Mouse (Mus musculus): Measurements from ENCODE around the gene Bcas1. TPM values are rescaled to one million over a fixed set of nuclear protein-coding genes. Genes with fewer than 3 reads are reported as not detected.
A peak's percentile ranks its signal among the peaks of the same experiment; 100 is the strongest.

Gene Bcas1
- polyA plus RNA-seq (2015; fragmentation: Nextera tagmentation; extraction: Ambion mirVana): 0.92 and 1.2 TPM in 2 replicates

DNA sequence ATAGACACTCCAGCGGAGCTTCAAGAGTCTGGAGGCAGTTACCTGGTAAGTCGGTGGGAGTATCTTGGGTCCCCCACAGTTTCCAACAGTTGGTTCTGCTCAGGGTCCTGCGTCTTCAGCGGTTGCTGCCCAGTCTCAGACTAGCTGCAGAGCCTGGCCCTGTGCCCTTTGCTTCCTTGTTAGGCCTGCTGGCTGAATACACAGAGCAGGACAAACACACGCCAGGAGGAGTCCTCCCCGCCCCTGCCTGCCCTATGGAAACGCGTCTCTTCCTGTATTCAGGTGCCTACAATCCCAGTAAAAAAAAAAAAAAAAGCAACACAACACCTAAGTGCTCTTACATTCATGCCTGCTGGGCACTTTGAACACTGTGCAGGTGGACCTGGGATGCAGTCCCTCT is at the start of gene Bcas1:
Bcas1 (minus strand) TSS at position 142 of the 400 bp plus-strand sequence.
- ATAC-seq (ENCODE audit: extremely low read depth, insufficient number of reproducible peaks, low FRiP score, low TSS enrichment): no peak
- Histone ChIP-seq H3K27ac (replicated peaks) (no peak within 1 kb of the TSS), H3K4me1 (no peaks in the 10 kb centered on the region), H3K27me3 (replicated peaks) (peaks cover 22% of the 10 kb centered on the region), H3K36me3 (no peaks in the 10 kb centered on the region), H3K9ac (no peak within 1 kb of the TSS), H3K4me3 (no peak within 1 kb of the TSS), H3K9me3 (no peaks in the 10 kb centered on the region; the same call in 1 of the 2 replicates), H3K4me2 (no peak within 1 kb of the TSS)
- WGBS: 70% methylated on average over 8 of the region's 8 CpGs

DNA sequence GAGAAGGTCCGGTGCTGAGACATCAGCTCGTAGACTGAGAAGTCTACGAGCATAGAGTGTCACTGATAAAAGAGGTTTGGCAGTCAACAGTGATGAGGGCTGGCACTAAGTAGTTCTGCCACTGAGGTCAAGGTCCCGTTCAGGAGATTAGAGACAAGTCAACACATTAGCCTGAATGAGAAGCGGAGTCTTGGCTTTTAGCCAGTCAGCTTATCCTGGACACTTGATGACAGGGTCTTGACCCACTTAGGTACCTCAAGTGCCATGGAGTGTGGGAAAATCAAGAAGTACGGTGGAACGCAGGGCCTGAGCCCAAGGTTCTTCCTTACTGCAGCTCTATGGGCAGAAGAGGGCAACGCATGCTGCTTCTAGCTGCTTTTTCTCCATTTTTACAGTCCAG is 49.0 kb upstream of the Bcas1 start:
- ATAC-seq (ENCODE audit: extremely low read depth, insufficient number of reproducible peaks, low FRiP score, low TSS enrichment): peak; percentile 42; the same call in 1 of the 2 replicates
- peaks cover 10% of the 10 kb centered on the region for H3K4me1 ChIP-seq
- no peak overlapping the region for H3K4me2 ChIP-seq
- 18% methylated on average over 8 of the region's 8 CpGs for WGBS
- H3K9me3 ChIP-seq: peaks cover 6% of the 10 kb centered on the region; the same call in 1 of the 2 replicates
- no peak overlapping the region for H3K9ac ChIP-seq
- H3K4me3 ChIP-seq: no peak overlapping the region
- no peak overlapping the region for H3K27ac ChIP-seq (replicated peaks)
- no peaks in the 10 kb centered on the region for H3K36me3 ChIP-seq
- peaks cover 91% of the 10 kb centered on the region for H3K27me3 ChIP-seq (replicated peaks)

DNA sequence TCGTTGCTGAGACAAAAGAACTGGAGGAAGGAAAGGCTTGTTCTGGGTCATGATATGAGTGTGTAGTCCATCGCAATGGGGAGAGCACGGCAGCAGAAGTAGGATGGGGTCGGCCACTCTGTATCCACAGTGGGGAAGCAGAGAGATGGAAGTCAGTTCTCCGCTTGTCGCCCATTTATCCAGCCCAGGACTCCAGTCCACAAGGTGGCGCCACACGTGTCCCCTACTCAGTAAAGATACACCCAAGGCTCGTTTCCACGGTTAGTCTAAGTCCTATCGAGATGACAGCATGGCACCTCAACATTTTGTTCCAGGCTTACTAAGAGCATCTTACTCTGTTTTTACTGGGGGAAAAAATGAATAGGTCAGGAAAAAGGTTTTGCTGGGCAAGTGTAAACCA is 48.6 kb upstream of the Bcas1 start:
- no peaks in the 10 kb centered on the region for H3K36me3 ChIP-seq
- H3K27ac ChIP-seq (replicated peaks): no peak overlapping the region
- 59% methylated on average over 11 of the region's 11 CpGs for WGBS
- no peak overlapping the region for H3K9ac ChIP-seq
- H3K4me2 ChIP-seq: no peak overlapping the region
- peaks cover 6% of the 10 kb centered on the region; the same call in 1 of the 2 replicates for H3K9me3 ChIP-seq
- H3K4me1 ChIP-seq: peaks cover 10% of the 10 kb centered on the region
- no peak overlapping the region for H3K4me3 ChIP-seq
- H3K27me3 ChIP-seq (replicated peaks): peaks cover 91% of the 10 kb centered on the region
- ATAC-seq (ENCODE audit: extremely low read depth, insufficient number of reproducible peaks, low FRiP score, low TSS enrichment): no peak

DNA sequence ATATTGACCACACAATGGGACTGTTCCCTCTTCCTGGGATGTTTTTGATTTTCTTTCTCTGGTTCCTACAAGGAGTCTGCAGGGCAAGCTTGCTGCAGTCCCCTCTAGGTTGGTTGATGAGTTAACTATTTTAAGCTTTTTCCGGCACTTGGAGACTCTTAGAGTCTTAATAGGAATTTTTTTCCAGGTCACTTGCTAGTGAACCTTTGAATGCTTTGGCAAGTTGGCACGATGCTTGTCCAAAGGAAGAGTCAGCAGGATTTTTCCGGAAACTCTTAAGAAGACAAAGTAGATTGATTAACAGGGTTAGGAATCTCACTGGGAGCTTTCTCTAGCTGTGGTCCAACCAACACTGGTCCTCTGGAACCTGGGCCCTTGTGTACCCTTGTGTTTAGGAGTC is 47.5 kb upstream of the Bcas1 start:
- no peak for ATAC-seq (ENCODE audit: extremely low read depth, insufficient number of reproducible peaks, low FRiP score, low TSS enrichment)
- WGBS: 67% methylated on average over 3 of the region's 3 CpGs

DNA sequence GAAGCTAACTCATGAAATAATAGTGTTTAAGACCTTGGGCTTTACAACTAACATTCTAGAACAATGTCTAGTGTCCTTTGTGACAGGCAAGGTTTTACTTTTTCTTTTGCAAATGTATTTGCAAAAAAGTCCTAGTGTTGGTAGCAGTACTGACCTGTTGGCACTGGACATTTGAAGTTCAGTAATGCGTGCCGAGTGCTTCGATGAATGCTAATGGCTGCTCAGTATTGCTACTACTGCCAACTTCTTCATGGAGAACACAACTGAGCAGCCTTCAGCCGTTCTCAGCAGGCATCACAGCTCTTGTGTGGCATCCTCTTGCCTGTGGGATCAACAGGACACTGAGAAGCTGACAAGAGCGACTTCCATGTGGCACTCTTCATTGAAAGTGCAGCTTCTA is 46.5 kb upstream of the Bcas1 start:
- Histone ChIP-seq H3K4me3 (no peak overlapping the region), H3K9me3 (peaks cover 6% of the 10 kb centered on the region; the same call in 1 of the 2 replicates), H3K36me3 (no peaks in the 10 kb centered on the region), H3K9ac (no peak overlapping the region), H3K27me3 (replicated peaks) (peaks cover 91% of the 10 kb centered on the region), H3K27ac (replicated peaks) (no peak overlapping the region), H3K4me2 (no peak overlapping the region), H3K4me1 (peaks cover 21% of the 10 kb centered on the region)
- 93% methylated on average over 5 of the region's 5 CpGs for WGBS
- ATAC-seq (ENCODE audit: extremely low read depth, insufficient number of reproducible peaks, low FRiP score, low TSS enrichment): no peak

More for the DNA sequence above, 47.5 kb upstream of the Bcas1 start:
- peaks cover 6% of the 10 kb centered on the region; the same call in 1 of the 2 replicates for H3K9me3 ChIP-seq
- H3K27me3 ChIP-seq (replicated peaks): peaks cover 91% of the 10 kb centered on the region
- no peaks in the 10 kb centered on the region for H3K36me3 ChIP-seq
- peaks cover 11% of the 10 kb centered on the region for H3K4me1 ChIP-seq
- H3K27ac ChIP-seq (replicated peaks): no peak overlapping the region
- no peak overlapping the region for H3K9ac ChIP-seq
- no peak overlapping the region for H3K4me2 ChIP-seq
- H3K4me3 ChIP-seq: no peak overlapping the region

DNA sequence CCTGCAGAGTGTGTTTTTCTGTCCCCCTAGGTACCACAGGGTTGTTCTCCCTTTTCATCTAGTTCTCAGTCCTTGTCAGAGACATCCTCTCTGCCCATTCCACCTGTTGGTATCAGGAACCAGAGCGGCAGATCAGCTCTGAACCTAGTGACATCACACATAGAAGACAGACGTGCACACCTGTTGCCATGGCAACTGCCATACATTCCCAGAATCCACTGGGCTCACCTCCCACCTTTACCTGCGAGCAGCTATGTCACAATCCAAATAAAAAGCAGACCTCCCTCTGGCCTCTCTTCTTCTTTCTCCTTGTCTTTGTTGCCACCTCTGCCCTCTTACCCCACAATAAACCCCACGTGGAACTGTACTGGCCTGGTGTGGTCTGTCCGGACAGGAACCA is 42.9 kb upstream of the Bcas1 start:
- Histone ChIP-seq H3K4me3 (no peak overlapping the region), H3K4me2 (no peak overlapping the region), H3K9ac (no peak overlapping the region), H3K27me3 (replicated peaks) (peaks cover 95% of the 10 kb centered on the region), H3K36me3 (no peaks in the 10 kb centered on the region), H3K9me3 (peaks cover 6% of the 10 kb centered on the region; the same call in 1 of the 2 replicates), H3K4me1 (peaks cover 10% of the 10 kb centered on the region), H3K27ac (replicated peaks) (no peak overlapping the region)
- WGBS: 77% methylated on average over 5 of the region's 5 CpGs
- no peak for ATAC-seq (ENCODE audit: extremely low read depth, insufficient number of reproducible peaks, low FRiP score, low TSS enrichment)

DNA sequence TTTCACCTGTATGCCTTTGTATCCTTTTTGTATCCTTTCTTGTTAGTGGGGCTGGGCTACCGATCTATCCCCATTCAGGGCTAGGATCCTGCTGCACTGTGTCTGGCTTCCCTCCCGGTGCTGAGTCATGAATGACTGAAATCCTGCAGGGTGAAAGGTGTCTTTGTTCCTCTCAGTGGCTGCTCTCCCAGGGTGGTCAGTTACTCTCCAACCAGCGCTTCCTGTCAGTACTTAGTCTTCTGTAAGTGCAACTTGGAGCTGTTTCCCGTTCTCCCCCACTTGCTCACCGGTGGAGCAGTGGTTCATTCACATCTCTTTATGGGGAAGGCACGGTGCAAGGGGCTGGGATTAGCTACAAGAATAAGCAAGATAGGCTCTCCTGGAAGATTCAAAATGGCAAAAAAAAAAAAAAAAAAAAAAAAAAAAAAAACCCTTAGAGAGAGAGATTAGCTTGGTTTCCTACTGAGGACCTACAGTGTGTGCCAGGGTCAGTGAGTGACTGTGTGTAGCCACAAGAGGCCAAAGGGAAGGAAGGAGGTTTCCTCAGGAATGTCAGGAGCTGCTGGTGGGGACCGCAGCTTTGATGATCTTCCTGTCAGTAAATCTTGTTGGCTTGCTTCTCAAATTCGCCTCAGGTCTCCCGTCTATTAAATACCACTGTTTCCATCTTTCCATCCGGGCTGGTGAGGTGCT is 42.1 kb upstream of the Bcas1 start:
- Histone ChIP-seq H3K4me2 (peak overlapping the region; percentile 11; the same call in 1 of the 2 replicates), H3K4me3 (no peak overlapping the region), H3K27me3 (replicated peaks) (peaks cover 91% of the 10 kb centered on the region), H3K36me3 (no peaks in the 10 kb centered on the region), H3K9ac (no peak overlapping the region), H3K9me3 (peaks cover 6% of the 10 kb centered on the region; the same call in 1 of the 2 replicates), H3K27ac (replicated peaks) (no peak overlapping the region), H3K4me1 (peaks cover 10% of the 10 kb centered on the region)
- WGBS: 7% methylated on average over 10 of the region's 10 CpGs
- ATAC-seq (ENCODE audit: extremely low read depth, insufficient number of reproducible peaks, low FRiP score, low TSS enrichment): no peak

DNA sequence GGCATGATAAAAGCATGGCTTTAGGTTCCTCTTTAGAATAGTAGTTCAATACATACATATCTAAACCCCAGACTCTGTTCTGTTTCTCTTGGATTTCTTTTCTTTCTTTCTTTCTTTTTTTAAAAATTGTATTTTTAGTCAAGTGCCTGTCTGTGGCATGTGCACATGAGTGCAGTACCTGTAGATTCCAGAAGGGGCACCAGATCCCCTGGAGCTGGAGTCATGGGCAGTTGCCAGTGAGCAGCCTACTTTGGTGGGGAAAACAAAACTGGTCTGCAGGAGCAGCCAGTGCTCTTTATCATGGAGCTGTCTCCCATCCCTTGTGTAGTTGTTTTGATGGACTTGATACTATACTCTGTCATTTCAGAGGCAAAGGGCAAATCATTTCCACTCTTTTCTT is 40.4 kb upstream of the Bcas1 start:
- Histone ChIP-seq H3K27me3 (replicated peaks) (peaks cover 84% of the 10 kb centered on the region), H3K9me3 (no peaks in the 10 kb centered on the region), H3K4me2 (no peak overlapping the region), H3K27ac (replicated peaks) (no peak overlapping the region), H3K4me3 (no peak overlapping the region), H3K4me1 (peaks cover 10% of the 10 kb centered on the region), H3K36me3 (no peaks in the 10 kb centered on the region), H3K9ac (no peak overlapping the region)
- no peak for ATAC-seq (ENCODE audit: extremely low read depth, insufficient number of reproducible peaks, low FRiP score, low TSS enrichment)

DNA sequence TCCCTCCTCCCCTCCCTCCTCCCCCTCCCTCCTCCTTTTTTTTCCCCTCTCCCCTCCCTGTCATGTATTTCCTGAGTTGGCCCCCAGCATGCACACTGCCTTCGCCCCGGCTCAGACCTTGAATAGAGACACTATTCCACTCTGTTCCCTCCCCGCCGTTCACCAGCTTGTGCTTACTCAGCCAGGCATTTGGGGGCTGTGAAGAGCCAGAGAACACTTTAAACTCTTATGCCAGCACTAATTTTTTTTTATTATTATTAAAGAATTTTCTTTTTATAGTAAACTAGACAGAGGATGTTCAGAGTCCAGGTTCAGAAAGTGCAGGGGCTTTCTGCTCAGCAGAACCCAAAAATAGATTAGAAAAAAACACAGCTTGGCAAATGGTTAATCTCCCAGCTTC is 37.2 kb upstream of the Bcas1 start:
- no peaks in the 10 kb centered on the region for H3K9me3 ChIP-seq
- no peak overlapping the region for H3K9ac ChIP-seq
- ATAC-seq (ENCODE audit: extremely low read depth, insufficient number of reproducible peaks, low FRiP score, low TSS enrichment): no peak
- no peak overlapping the region for H3K4me2 ChIP-seq
- peaks cover 6% of the 10 kb centered on the region; the same call in 1 of the 2 replicates for H3K4me1 ChIP-seq
- no peak overlapping the region for H3K4me3 ChIP-seq
- H3K27me3 ChIP-seq (replicated peaks): peaks cover 79% of the 10 kb centered on the region
- no peaks in the 10 kb centered on the region for H3K36me3 ChIP-seq
- 36% methylated on average over 4 of the region's 4 CpGs for WGBS
- no peak overlapping the region for H3K27ac ChIP-seq (replicated peaks)

DNA sequence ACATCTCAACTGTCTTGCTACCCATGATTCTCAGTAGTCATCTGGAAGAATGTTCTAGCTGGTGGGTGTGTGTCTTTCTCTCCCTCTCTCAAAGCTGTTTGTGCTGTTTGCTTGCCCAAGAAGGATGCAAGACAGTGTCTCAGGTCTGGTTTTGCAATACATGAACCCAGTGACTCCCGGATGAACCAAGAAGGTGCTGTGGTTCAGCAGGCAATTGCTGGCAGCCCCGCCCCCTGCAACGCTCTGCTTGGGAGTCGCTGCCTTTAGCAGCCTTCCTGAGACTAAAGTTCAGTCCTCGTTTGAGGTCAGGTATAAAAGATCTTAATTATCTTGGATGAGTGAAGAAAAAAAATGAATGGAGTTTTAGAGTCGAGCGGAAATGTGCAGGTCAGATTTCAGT is 34.0 kb upstream of the Bcas1 start:
- no peaks in the 10 kb centered on the region for H3K9me3 ChIP-seq
- 70% methylated on average over 7 of the region's 7 CpGs for WGBS
- peaks cover 77% of the 10 kb centered on the region for H3K27me3 ChIP-seq (replicated peaks)
- no peak overlapping the region for H3K9ac ChIP-seq
- H3K4me2 ChIP-seq: no peak overlapping the region
- no peak overlapping the region for H3K27ac ChIP-seq (replicated peaks)
- no peaks in the 10 kb centered on the region for H3K36me3 ChIP-seq
- no peak for ATAC-seq (ENCODE audit: extremely low read depth, insufficient number of reproducible peaks, low FRiP score, low TSS enrichment)
- H3K4me3 ChIP-seq: no peak overlapping the region
- H3K4me1 ChIP-seq: no peaks in the 10 kb centered on the region

DNA sequence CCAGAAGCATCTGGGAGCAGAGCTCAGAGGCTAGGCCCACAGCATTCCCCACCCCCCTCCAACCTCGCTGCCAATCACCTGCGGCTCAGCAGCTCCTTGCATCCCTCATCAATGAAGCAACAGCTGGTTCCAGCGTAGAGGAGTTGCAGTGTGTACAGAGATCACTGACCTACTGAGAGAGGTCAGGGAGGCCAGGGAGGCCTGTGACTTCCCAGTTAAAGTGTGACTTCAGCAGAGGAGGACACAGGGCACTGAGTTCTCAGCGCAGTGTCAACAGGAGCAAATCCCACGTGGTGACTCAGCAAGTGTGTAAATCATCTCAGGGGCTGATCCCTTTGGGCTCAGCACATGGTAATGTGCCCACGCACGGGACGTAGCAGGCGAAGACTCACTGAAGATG is 32.2 kb upstream of the Bcas1 start:
- no peaks in the 10 kb centered on the region for H3K9me3 ChIP-seq
- no peak overlapping the region for H3K4me3 ChIP-seq
- H3K36me3 ChIP-seq: no peaks in the 10 kb centered on the region
- no peak for ATAC-seq (ENCODE audit: extremely low read depth, insufficient number of reproducible peaks, low FRiP score, low TSS enrichment)
- H3K9ac ChIP-seq: no peak overlapping the region
- H3K27ac ChIP-seq (replicated peaks): no peak overlapping the region
- no peak overlapping the region for H3K4me2 ChIP-seq
- H3K27me3 ChIP-seq (replicated peaks): peaks cover 82% of the 10 kb centered on the region
- H3K4me1 ChIP-seq: no peaks in the 10 kb centered on the region
- 51% methylated on average over 9 of the region's 9 CpGs for WGBS

DNA sequence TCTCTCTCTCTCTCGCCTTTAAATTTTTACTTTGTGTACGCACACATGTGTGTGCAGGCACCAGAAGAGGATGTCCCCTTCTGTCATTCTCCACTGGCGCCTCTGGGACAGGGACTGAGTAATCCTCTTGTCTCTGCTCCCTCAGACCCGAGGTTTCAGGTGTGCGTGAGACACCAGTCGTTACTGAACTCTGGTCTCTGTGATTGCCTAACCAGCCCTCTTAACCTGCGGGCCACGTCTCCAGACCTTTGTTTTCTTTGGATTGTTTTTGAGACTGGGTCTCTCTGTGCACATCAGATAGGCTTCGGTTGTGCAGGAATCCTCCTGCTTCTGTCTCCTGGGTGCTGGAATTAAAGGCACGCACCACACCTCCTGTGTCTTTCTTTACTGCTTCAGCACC is 31.5 kb upstream of the Bcas1 start:
- 62% methylated on average over 10 of the region's 10 CpGs for WGBS

More for the DNA sequence above, 31.5 kb upstream of the Bcas1 start:
- no peaks in the 10 kb centered on the region for H3K9me3 ChIP-seq
- no peaks in the 10 kb centered on the region for H3K36me3 ChIP-seq
- ATAC-seq (ENCODE audit: extremely low read depth, insufficient number of reproducible peaks, low FRiP score, low TSS enrichment): no peak
- H3K27ac ChIP-seq (replicated peaks): no peak overlapping the region
- no peak overlapping the region for H3K9ac ChIP-seq
- H3K4me3 ChIP-seq: no peak overlapping the region
- H3K4me2 ChIP-seq: no peak overlapping the region
- no peaks in the 10 kb centered on the region for H3K4me1 ChIP-seq
- peaks cover 87% of the 10 kb centered on the region for H3K27me3 ChIP-seq (replicated peaks)
